Mouse (Mus musculus) CH12F3 (cell line): ENCODE results near the gene Kif16b.

ENCODE experiments used
- in situ Hi-C: fragments of 300-500 bp; cut with MboI; formaldehyde crosslinking; loops from 2 replicates; pipeline ENCODE4 v1.14.3; 2020; ENCODE audit warnings: low sequenced_read_pairs

Gene Kif16b

GRCm38 (mm10) chr2:142738488-142738887, 162.8 kb downstream of the Kif16b start:
- in situ Hi-C loops = no loop called here

GRCm38 (mm10) chr2:142735691-142736090, 165.6 kb downstream of the Kif16b start:
- in situ Hi-C loops = no loop called here

GRCm38 (mm10) chr2:142734046-142734445, 167.3 kb downstream of the Kif16b start:
- in situ Hi-C loops = no loop called here

GRCm38 (mm10) chr2:142732370-142732769, 169.0 kb downstream of the Kif16b start:
- in situ Hi-C loops = no loop called here

- in situ Hi-C loops = no loop called here
Observed at GRCm38 (mm10) chr2:142731778-142732092, 169.6 kb downstream of the Kif16b start.

GRCm38 (mm10) chr2:142731016-142731777, 170.1 kb downstream of the Kif16b start:
- in situ Hi-C loops = no loop called here

GRCm38 (mm10) chr2:142724215-142725001, 176.9 kb downstream of the Kif16b start:
- in situ Hi-C loops = no loop called here

GRCm38 (mm10) chr2:142720174-142720573, 181.2 kb downstream of the Kif16b start:
- in situ Hi-C loops = no loop called here

GRCm38 (mm10) chr2:142718998-142719397, 182.3 kb downstream of the Kif16b start:
- in situ Hi-C loops = no loop called here

- in situ Hi-C loops = no loop called here
Observed at GRCm38 (mm10) chr2:142717591-142717990, 183.7 kb downstream of the Kif16b start.

GRCm38 (mm10) chr2:142715912-142716260, 185.4 kb downstream of the Kif16b start:
- in situ Hi-C loops = no loop called here

- in situ Hi-C loops = no loop called here
Observed at GRCm38 (mm10) chr2:142715186-142715911, 186.0 kb downstream of the Kif16b start.

GRCm38 (mm10) chr2:142712727-142713126, 188.6 kb downstream of the Kif16b start:
- in situ Hi-C loops = no loop called here

GRCm38 (mm10) chr2:142709326-142709725, 192.0 kb downstream of the Kif16b start:
- in situ Hi-C loops = no loop called here

- in situ Hi-C loops = no loop called here
Observed at GRCm38 (mm10) chr2:142700689-142701088, 200.6 kb downstream of the Kif16b start.

- in situ Hi-C loops = no loop called here
Observed at GRCm38 (mm10) chr2:142698650-142699049, 202.7 kb downstream of the Kif16b start.

- in situ Hi-C loops = no loop called here
Observed at GRCm38 (mm10) chr2:142694936-142695331, 206.4 kb downstream of the Kif16b start.

GRCm38 (mm10) chr2:142694019-142694935, 207.1 kb downstream of the Kif16b start:
- in situ Hi-C loops = no loop called here

GRCm38 (mm10) chr2:142693461-142693860, 207.9 kb downstream of the Kif16b start:
- in situ Hi-C loops = no loop called here

GRCm38 (mm10) chr2:142689496-142689895, 211.8 kb downstream of the Kif16b start:
- in situ Hi-C loops = no loop called here
